Mouse (Mus musculus) midbrain, postnatal 0 days (tissue): ENCODE measurements around the gene Cab39l. TPM values are rescaled to one million over a fixed set of nuclear protein-coding genes. Genes with fewer than 3 reads are reported as not detected.

ENCODE experiments used
- ATAC-seq: fragments of 200-750 bp; cut with Nextera tagmentation; 2 replicates; pipeline ENCODE4 v1.8.0; 2017; ENCODE audit warnings: moderate number of reproducible peaks, mild to moderate bottlenecking, moderate TSS enrichment, moderate library complexity; ENCODE audit not compliant: low FRiP score
- DNase-seq: peaks from one replicate; pipeline ENCODE4 v3.0.0-alpha.2; 2015; ENCODE audit warnings: low spot score
- H3K27ac ChIP-seq: fragments of 300-500 bp; sonication (generic); 2 replicates; pipeline ENCODE4 v1.5.1; 2014; ENCODE audit warnings: low read depth, mild to moderate bottlenecking, low read length, mixed read lengths
- H3K27me3 ChIP-seq: fragments of 300-500 bp; sonication (generic); 2 replicates; pipeline ENCODE4 v1.6.1; 2014; ENCODE audit warnings: low read length, control low read depth, mixed read lengths; ENCODE audit not compliant: insufficient read depth
- H3K36me3 ChIP-seq: fragments of 300-500 bp; sonication (generic); 2 replicates; pipeline ENCODE4 v1.6.1; 2014; ENCODE audit warnings: low read length, control low read depth, mixed read lengths; ENCODE audit not compliant: insufficient read depth
- H3K4me1 ChIP-seq: fragments of 300-500 bp; sonication (generic); 2 replicates; pipeline ENCODE4 v1.6.1; 2014; ENCODE audit warnings: mild to moderate bottlenecking, control low read depth, antibody characterized with exemption, low read length, mixed read lengths; ENCODE audit not compliant: insufficient read depth
- H3K4me2 ChIP-seq: fragments of 300-500 bp; sonication (generic); 2 replicates; pipeline ENCODE4 v1.6.1; 2014; ENCODE audit warnings: low read depth, mild to moderate bottlenecking, low read length, mixed read lengths; ENCODE audit not compliant: poor library complexity, severe bottlenecking
- H3K4me3 ChIP-seq: fragments of 300-500 bp; sonication (generic); 2 replicates; pipeline ENCODE4 v1.5.1; 2014; ENCODE audit warnings: low read depth, mild to moderate bottlenecking, low read length, moderate library complexity
- H3K9ac ChIP-seq: fragments of 300-500 bp; sonication (generic); replicated peaks from 2 replicates; pipeline ENCODE4 v1.6.1; 2014; ENCODE audit warnings: mild to moderate bottlenecking, low read length, moderate library complexity, mixed read lengths; ENCODE audit not compliant: poor library complexity, severe bottlenecking
- H3K9me3 ChIP-seq: fragments of 300-500 bp; sonication (generic); 2 replicates; pipeline ENCODE4 v1.6.1; 2016; ENCODE audit warnings: low read length, control low read depth
- CTCF ChIP-seq: IDR thresholded peaks from 2 replicates; pipeline ENCODE4 v1.5.1; 2016; ENCODE audit warnings: antibody characterized with exemption, mild to moderate bottlenecking
- WGBS: fragments of 180-500 bp; shearing (Covaris S2); extraction: QIAGEN DNeasy Blood & Tissue Kit; methylation state at CpG from one replicate; pipeline ENCODE4 v1.1.7; 2014; 5-methylcytosine and 5-hydroxymethylcytosine counted together
- polyA plus RNA-seq: library from polyadenylated mRNA; unstranded; fragments of >200 nt; fragmentation: Nextera tagmentation; extraction: Ambion mirVana; gene quantifications from 2 replicates; pipeline ENCODE4 v1.2.1, GENCODE M21; 2015
- total RNA-seq: library from RNA; depleted of rRNA; stranded (reverse); fragments of >200 nt; gene quantifications from 2 replicates; pipeline ENCODE4 v1.2.3, GENCODE M21; 2014

Cab39l gene
- total and polyA plus RNA-seq, 2 experiments from 2014 or later = 15.1 to 26.5 TPM

DNA sequence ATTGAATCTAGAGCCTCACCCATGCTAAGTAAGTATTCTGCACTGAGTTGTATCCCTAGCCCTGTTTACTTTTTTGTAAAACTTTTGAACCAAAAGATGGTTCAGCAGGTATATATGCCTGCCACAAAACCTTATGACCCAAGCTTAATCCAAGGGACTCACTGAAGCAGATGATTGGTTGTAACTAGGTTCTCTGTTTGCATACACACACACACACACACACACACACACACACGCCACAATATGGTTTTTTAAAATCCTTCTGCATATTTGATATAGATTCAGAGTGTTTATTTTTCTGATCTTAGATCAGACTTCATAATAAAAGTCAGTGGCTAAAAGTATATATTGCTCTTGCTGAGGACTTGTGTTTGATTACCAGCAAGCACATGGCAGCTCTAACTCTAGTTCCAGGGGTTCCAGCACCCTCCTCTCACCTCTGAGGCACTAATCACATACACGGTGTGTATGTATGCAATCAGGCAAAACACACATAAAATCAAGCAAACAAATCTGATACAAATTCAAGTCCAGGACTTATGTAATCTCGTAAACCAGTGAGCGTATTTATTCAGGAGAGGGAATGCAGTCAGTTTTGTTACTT, 97.2 kb downstream of the Cab39l start:
- Histone ChIP-seq H3K36me3 (no peaks in the 10 kb centered on the region), H3K4me1 (no peaks in the 10 kb centered on the region), H3K27me3 (no peaks in the 10 kb centered on the region), H3K9ac (no peak overlapping the region), H3K4me3 (no peak overlapping the region), H3K27ac (no peak overlapping the region), H3K4me2 (no peak overlapping the region), H3K9me3 (no peaks in the 10 kb centered on the region)
- WGBS = 94% methylated on average over 4 of the region's 4 CpGs
- ATAC-seq = no peak
- no peak for DNase-seq
- TF ChIP-seq CTCF = no peak

DNA sequence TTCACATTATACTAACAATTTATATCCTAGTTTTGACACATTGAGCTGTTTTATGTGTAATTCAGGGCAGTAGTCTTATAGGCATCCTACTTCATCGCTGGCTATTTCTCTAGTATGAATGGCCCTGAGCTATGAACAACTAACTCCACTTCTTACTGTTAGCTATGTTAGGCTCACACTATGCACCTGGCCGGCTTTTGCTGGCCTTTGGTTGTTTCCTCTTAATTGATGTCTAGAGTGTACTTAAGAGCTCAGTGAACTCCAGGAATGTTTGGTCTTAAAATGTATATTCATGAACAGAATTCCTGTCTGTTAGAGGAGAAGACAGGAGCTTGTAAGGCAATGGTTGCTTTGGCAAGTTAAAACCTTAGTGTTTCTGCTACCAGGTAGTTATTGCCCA, 99.5 kb downstream of the Cab39l start:
- no peak for ATAC-seq
- H3K4me3 ChIP-seq = no peak overlapping the region
- no peak for DNase-seq
- H3K27me3 ChIP-seq = no peaks in the 10 kb centered on the region
- 92% methylated on average over 2 of the region's 2 CpGs for WGBS
- no peak overlapping the region for H3K4me2 ChIP-seq
- H3K36me3 ChIP-seq = no peaks in the 10 kb centered on the region
- no peaks in the 10 kb centered on the region for H3K4me1 ChIP-seq
- no peak overlapping the region for H3K27ac ChIP-seq
- no peak for TF ChIP-seq CTCF
- no peaks in the 10 kb centered on the region for H3K9me3 ChIP-seq
- H3K9ac ChIP-seq = no peak overlapping the region

DNA sequence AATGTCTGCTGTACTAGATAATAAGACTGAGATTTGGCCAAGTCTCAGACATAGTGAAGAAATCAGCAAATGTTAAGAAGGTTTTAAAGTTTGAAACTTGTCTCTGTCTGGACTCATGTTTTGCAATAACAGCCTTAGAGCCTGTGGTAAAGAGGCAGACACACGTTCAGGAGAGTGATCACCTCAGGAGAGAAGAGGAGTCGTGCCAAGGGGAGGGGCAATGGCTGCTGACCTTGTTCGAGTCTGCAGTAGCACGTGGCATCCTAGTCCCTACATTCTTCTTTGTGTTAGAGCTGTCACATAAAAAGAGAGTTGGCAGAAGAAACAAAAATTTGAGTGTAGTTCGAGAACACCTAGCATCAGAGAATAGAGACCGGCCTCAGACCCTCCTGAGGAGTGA, 100.0 kb downstream of the Cab39l start:
- Histone ChIP-seq H3K4me2 (no peak overlapping the region), H3K27me3 (no peaks in the 10 kb centered on the region), H3K27ac (no peak overlapping the region), H3K4me3 (no peak overlapping the region), H3K9ac (no peak overlapping the region), H3K4me1 (no peaks in the 10 kb centered on the region), H3K36me3 (no peaks in the 10 kb centered on the region), H3K9me3 (no peaks in the 10 kb centered on the region)
- ATAC-seq = no peak
- TF ChIP-seq CTCF = no peak
- 84% methylated on average over 6 of the region's 6 CpGs for WGBS
- DNase-seq = no peak

DNA sequence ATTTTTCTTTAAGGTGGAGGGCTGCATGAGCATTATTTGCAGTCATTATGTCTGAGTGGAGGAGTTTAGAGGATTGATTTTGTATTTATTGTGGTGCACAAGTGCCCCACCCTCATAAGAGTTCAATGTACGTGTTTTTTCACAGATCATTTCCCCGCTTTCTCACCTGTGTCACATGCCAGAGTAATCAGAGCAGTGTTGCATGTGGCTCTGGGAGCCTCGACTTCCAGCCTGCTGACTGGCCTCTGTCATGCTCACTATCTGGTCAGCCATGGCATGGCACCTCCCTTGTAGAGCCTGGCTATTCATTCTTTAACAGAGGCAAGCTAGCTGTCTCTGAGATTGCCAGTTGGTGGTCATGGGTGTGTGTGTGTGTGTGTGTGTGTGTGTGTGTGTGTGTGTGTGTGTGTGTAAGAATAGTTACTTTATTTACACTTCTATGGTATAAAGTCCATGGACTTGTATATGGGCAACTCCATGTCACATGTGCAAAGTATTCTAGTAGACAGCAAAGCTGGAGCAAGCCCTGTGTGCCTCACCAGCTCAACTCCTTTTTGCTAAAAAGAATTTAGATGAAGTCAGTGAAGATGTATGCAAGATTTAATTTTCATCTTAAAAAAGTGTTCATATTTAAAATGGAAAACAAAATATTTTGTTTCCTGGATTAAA, 102.5 kb downstream of the Cab39l start:
- no peak for TF ChIP-seq CTCF
- Histone ChIP-seq H3K9me3 (no peaks in the 10 kb centered on the region), H3K9ac (no peak overlapping the region), H3K4me2 (no peak overlapping the region), H3K4me3 (no peak overlapping the region), H3K27ac (no peak overlapping the region), H3K27me3 (no peaks in the 10 kb centered on the region), H3K36me3 (no peaks in the 10 kb centered on the region), H3K4me1 (no peaks in the 10 kb centered on the region)
- DNase-seq (no peak), ATAC-seq (no peak)
- WGBS = 86% methylated on average over 3 of the region's 3 CpGs

DNA sequence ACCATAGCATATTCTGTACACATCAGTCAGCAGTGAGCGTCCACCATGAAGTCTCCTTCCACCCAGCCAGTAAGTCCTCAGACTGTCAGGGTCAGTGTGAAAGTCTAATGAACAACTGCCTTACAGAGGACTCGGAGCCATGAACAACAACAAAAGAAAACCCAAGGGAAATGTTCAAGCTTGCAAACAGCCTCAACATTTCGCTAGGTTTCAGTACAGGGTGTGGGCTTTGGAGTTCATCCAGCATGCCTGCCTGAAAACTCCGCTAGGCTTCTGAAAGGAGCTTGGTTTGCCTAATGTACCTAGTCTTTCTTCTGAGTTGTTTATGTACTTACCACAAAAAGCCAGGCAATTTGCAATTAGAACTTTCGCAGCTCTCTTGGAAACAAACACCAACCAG, 103.2 kb downstream of the Cab39l start:
- H3K9me3 ChIP-seq = no peaks in the 10 kb centered on the region
- H3K4me3 ChIP-seq = no peak overlapping the region
- H3K36me3 ChIP-seq = no peaks in the 10 kb centered on the region
- no peak overlapping the region for H3K27ac ChIP-seq
- DNase-seq = no peak
- no peak overlapping the region for H3K9ac ChIP-seq
- no peak overlapping the region for H3K4me2 ChIP-seq
- H3K4me1 ChIP-seq = no peaks in the 10 kb centered on the region
- WGBS = 65% methylated on average over 5 of the region's 5 CpGs
- no peak for ATAC-seq
- no peak for TF ChIP-seq CTCF
- no peaks in the 10 kb centered on the region for H3K27me3 ChIP-seq

DNA sequence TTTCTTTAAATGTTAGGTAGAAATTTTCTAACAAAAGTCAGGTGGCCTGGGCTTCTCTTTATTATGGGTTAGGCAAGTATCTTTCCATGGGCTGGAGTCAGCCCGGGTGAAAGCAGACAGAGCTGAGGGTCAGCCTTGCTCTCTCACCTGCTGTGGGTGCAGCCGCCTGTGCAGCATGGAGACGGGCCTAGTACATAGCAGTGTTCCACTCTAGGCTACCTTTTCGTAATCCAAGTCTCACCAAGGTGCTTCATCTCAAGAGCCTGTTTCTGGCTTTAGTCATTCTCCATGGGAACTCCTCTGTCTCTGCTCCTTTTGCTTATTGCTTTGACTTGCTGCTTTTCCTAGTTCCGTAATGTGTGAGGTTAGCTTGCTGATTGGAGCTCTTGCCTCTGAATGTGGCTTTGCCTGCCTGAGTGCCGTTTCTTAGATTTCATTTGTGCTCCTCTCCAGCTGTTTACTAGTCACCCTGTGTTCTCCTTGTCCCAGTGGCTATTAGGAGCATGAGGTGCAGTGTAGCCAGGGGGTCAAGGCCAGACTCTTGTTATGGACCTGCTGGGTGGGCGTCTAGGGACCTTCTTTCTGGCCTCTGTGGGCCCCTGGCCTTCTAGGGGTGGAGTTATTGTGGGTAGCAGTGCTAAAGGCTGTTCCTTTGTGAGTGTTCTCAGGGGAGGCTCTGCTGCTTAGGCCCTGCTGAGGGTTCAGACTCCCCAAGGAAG, 105.5 kb downstream of the Cab39l start:
- H3K4me3 ChIP-seq = no peak overlapping the region
- ATAC-seq = no peak

More for the DNA sequence above, 105.5 kb downstream of the Cab39l start:
- Histone ChIP-seq H3K9me3 (no peaks in the 10 kb centered on the region), H3K36me3 (no peaks in the 10 kb centered on the region), H3K4me2 (no peak overlapping the region), H3K27ac (no peak overlapping the region), H3K9ac (no peak overlapping the region), H3K27me3 (no peaks in the 10 kb centered on the region), H3K4me1 (no peaks in the 10 kb centered on the region)
- WGBS = 85% methylated on average over 7 of the region's 7 CpGs
- no peak for TF ChIP-seq CTCF
- DNase-seq = no peak
